Mouse (Mus musculus): ENCODE measurements at regions not wholly inside any gene's neighbourhood (a gene's known extent, or its start where the extent isn't known, plus 50 kb on each side); places are given as distances from the start of the nearest gene placed in this dataset.

- DNase-seq (ENCODE audit: low spot score), result no peak
Observed at GRCm38 (mm10) chr2:9443103-9443502, 437.9 kb upstream of the 4930412O13Rik start.

- no peak for DNase-seq (ENCODE audit: low spot score)
Observed at GRCm38 (mm10) chr2:9445826-9446225, 435.2 kb upstream of the 4930412O13Rik start.

GRCm38 (mm10) chr2:9464413-9464812 is 416.6 kb upstream of the 4930412O13Rik start:
- no peak for DNase-seq (ENCODE audit: low spot score)

- no peak for DNase-seq (ENCODE audit: low spot score)
Observed at GRCm38 (mm10) chr2:9464818-9465217, 416.2 kb upstream of the 4930412O13Rik start.

GRCm38 (mm10) chr2:9467573-9467972 is 413.5 kb upstream of the 4930412O13Rik start:
- no peak for DNase-seq (ENCODE audit: low spot score)

GRCm38 (mm10) chr2:9468651-9469050 is 412.4 kb upstream of the 4930412O13Rik start:
- DNase-seq (ENCODE audit: low spot score), result no peak

- no peak for DNase-seq (ENCODE audit: low spot score)
Observed at GRCm38 (mm10) chr2:9481678-9482345, 399.2 kb upstream of the 4930412O13Rik start.

GRCm38 (mm10) chr2:9487381-9487914 is 393.6 kb upstream of the 4930412O13Rik start:
- no peak for DNase-seq (ENCODE audit: low spot score)

GRCm38 (mm10) chr2:9493606-9494145 is 387.4 kb upstream of the 4930412O13Rik start:
- DNase-seq (ENCODE audit: low spot score), result peak; percentile 7

GRCm38 (mm10) chr2:9520045-9520444 is 361.0 kb upstream of the 4930412O13Rik start:
- DNase-seq (ENCODE audit: low spot score), result no peak

- no peak for DNase-seq (ENCODE audit: low spot score)
Observed at GRCm38 (mm10) chr2:9525910-9526309, 355.1 kb upstream of the 4930412O13Rik start.

- DNase-seq (ENCODE audit: low spot score), result no peak
Observed at GRCm38 (mm10) chr2:9535141-9535658, 345.9 kb upstream of the 4930412O13Rik start.

GRCm38 (mm10) chr2:9547771-9548590 is 333.1 kb upstream of the 4930412O13Rik start:
- no peak for DNase-seq (ENCODE audit: low spot score)

GRCm38 (mm10) chr2:9553313-9553712 is 327.7 kb upstream of the 4930412O13Rik start:
- no peak for DNase-seq (ENCODE audit: low spot score)

GRCm38 (mm10) chr2:9564487-9565043 is 316.5 kb upstream of the 4930412O13Rik start:
- no peak for DNase-seq (ENCODE audit: low spot score)

- no peak for DNase-seq (ENCODE audit: low spot score)
Observed at GRCm38 (mm10) chr2:9569220-9569619, 311.8 kb upstream of the 4930412O13Rik start.

GRCm38 (mm10) chr2:9574196-9574595 is 306.9 kb upstream of the 4930412O13Rik start:
- no peak for DNase-seq (ENCODE audit: low spot score)

GRCm38 (mm10) chr2:9574651-9575050 is 306.4 kb upstream of the 4930412O13Rik start:
- no peak for DNase-seq (ENCODE audit: low spot score)

- DNase-seq (ENCODE audit: low spot score), result peak; percentile 28
Observed at GRCm38 (mm10) chr2:9577868-9578267, 303.2 kb upstream of the 4930412O13Rik start.

- no peak for DNase-seq (ENCODE audit: low spot score)
Observed at GRCm38 (mm10) chr2:9587389-9587788, 293.7 kb upstream of the 4930412O13Rik start.

GRCm38 (mm10) chr2:9589200-9589599 is 291.9 kb upstream of the 4930412O13Rik start:
- no peak for DNase-seq (ENCODE audit: low spot score)

GRCm38 (mm10) chr2:9592531-9592930 is 288.5 kb upstream of the 4930412O13Rik start:
- DNase-seq (ENCODE audit: low spot score), result no peak
